Mouse (Mus musculus) kidney, embryonic 16.5 days (tissue): Measurements from ENCODE around the gene Tpx2. TPM values are rescaled to one million over a fixed set of nuclear protein-coding genes. Genes with fewer than 3 reads are reported as not detected.

Experiments used
- ATAC-seq: fragments of 200-750 bp; cut with Nextera tagmentation; 2 replicates; pipeline ENCODE4 v1.8.0; 2017; ENCODE audit warnings: moderate TSS enrichment; ENCODE audit not compliant: low FRiP score, low TSS enrichment
- H3K27ac ChIP-seq: fragments of 300-500 bp; sonication (generic); 2 replicates; pipeline ENCODE4 v1.5.1; 2014; ENCODE audit warnings: low read length
- H3K27me3 ChIP-seq: fragments of 300-500 bp; sonication (generic); 2 replicates; pipeline ENCODE4 v1.6.1; 2014; ENCODE audit warnings: low read length, control low read depth, mixed read lengths; ENCODE audit not compliant: insufficient read depth
- H3K36me3 ChIP-seq: fragments of 300-500 bp; sonication (generic); 2 replicates; pipeline ENCODE4 v1.6.1; 2014; ENCODE audit warnings: low read length, control low read depth, mixed read lengths; ENCODE audit not compliant: insufficient read depth
- H3K4me1 ChIP-seq: fragments of 300-500 bp; sonication (generic); 2 replicates; pipeline ENCODE4 v1.6.1; 2014; ENCODE audit warnings: low read length, control low read depth, mixed read lengths; ENCODE audit not compliant: insufficient read depth
- H3K4me2 ChIP-seq: fragments of 300-500 bp; sonication (generic); replicated peaks from 2 replicates; pipeline ENCODE4 v1.6.1; 2014; ENCODE audit warnings: low read depth, low read length
- H3K4me3 ChIP-seq: fragments of 300-500 bp; sonication (generic); 2 replicates; pipeline ENCODE4 v1.5.1; 2014; ENCODE audit warnings: mild to moderate bottlenecking, low read length
- H3K9ac ChIP-seq: fragments of 300-500 bp; sonication (generic); replicated peaks from 2 replicates; pipeline ENCODE4 v1.6.1; 2014; ENCODE audit warnings: low read length
- H3K9me3 ChIP-seq: fragments of 300-500 bp; sonication (generic); 2 replicates; pipeline ENCODE4 v1.6.1; 2016; ENCODE audit warnings: low read length, control low read depth
- WGBS: fragments of 180-500 bp; shearing (Covaris S2); extraction: QIAGEN DNeasy Blood & Tissue Kit; methylation state at CpG from one replicate; pipeline ENCODE4 v1.1.7; 2014; 5-methylcytosine and 5-hydroxymethylcytosine counted together
- polyA plus RNA-seq: library from polyadenylated mRNA; unstranded; fragments of >200 nt; fragmentation: Nextera tagmentation; extraction: Ambion mirVana; gene quantifications from 2 replicates; pipeline ENCODE4 v1.2.1, GENCODE M21; 2015

The Tpx2 gene
- 83.9 and 97.6 TPM in 2 replicates for polyA plus RNA-seq

- 0% methylated on average over 34 of the region's 34 CpGs for WGBS
- peak; percentile 97 for ATAC-seq
- Histone ChIP-seq H3K27ac (peak within 1 kb of the TSS; percentile 88), H3K36me3 (peaks cover 6% of the 10 kb centered on the region; the same call in 1 of the 2 replicates), H3K4me1 (peaks cover 18% of the 10 kb centered on the region), H3K9ac (peak within 1 kb of the TSS; percentile 90), H3K4me3 (peak within 1 kb of the TSS; percentile 97), H3K4me2 (peak within 1 kb of the TSS; percentile 58), H3K27me3 (no peaks in the 10 kb centered on the region), H3K9me3 (no peaks in the 10 kb centered on the region)
These were observed at the start of gene Tpx2 for GRCm38 (mm10) chr2:152847815-152848302. Tpx2 (plus strand) TSS chr2:152847964.

- WGBS, result 42% methylated on average over 7 of the region's 7 CpGs
- H3K4me3 ChIP-seq, result no peak overlapping the region
- ATAC-seq, result no peak
These were observed 47.6 kb upstream of the Tpx2 start for GRCm38 (mm10) chr2:152799954-152800761.

GRCm38 (mm10) chr2:152800762-152801113 is 47.0 kb upstream of the Tpx2 start:
- Histone ChIP-seq H3K4me1 (peaks cover 27% of the 10 kb centered on the region), H3K27ac (no peak overlapping the region), H3K4me2 (no peak overlapping the region), H3K36me3 (no peaks in the 10 kb centered on the region), H3K9ac (no peak overlapping the region), H3K27me3 (no peaks in the 10 kb centered on the region), H3K4me3 (no peak overlapping the region), H3K9me3 (no peaks in the 10 kb centered on the region)
- ATAC-seq, result no peak

More at GRCm38 (mm10) chr2:152799954-152800761, 47.6 kb upstream of the Tpx2 start:
- H3K9me3 ChIP-seq, result no peaks in the 10 kb centered on the region
- H3K9ac ChIP-seq, result no peak overlapping the region
- peaks cover 23% of the 10 kb centered on the region for H3K4me1 ChIP-seq
- H3K27ac ChIP-seq, result no peak overlapping the region
- no peak overlapping the region for H3K4me2 ChIP-seq
- H3K36me3 ChIP-seq, result no peaks in the 10 kb centered on the region
- no peaks in the 10 kb centered on the region for H3K27me3 ChIP-seq

- no peak overlapping the region for H3K27ac ChIP-seq
- peaks cover 34% of the 10 kb centered on the region for H3K4me1 ChIP-seq
- no peaks in the 10 kb centered on the region for H3K9me3 ChIP-seq
- no peak overlapping the region for H3K4me2 ChIP-seq
- no peaks in the 10 kb centered on the region for H3K36me3 ChIP-seq
- H3K4me3 ChIP-seq, result no peak overlapping the region
- H3K9ac ChIP-seq, result no peak overlapping the region
- no peaks in the 10 kb centered on the region for H3K27me3 ChIP-seq
- WGBS, result 85% methylated on average over 10 of the region's 10 CpGs
- no peak for ATAC-seq
These were observed 45.5 kb upstream of the Tpx2 start for GRCm38 (mm10) chr2:152802303-152802702.

- 86% methylated on average over 5 of the region's 5 CpGs for WGBS
- Histone ChIP-seq H3K4me2 (no peak overlapping the region), H3K27me3 (no peaks in the 10 kb centered on the region), H3K4me3 (no peak overlapping the region), H3K9me3 (no peaks in the 10 kb centered on the region), H3K36me3 (no peaks in the 10 kb centered on the region), H3K9ac (no peak overlapping the region), H3K4me1 (peaks cover 34% of the 10 kb centered on the region), H3K27ac (peak overlapping the region; percentile 20; the same call in 1 of the 2 replicates)
- ATAC-seq, result no peak
These were observed 44.7 kb upstream of the Tpx2 start for GRCm38 (mm10) chr2:152803081-152803480.

GRCm38 (mm10) chr2:152804408-152805110 is 43.2 kb upstream of the Tpx2 start:
- Histone ChIP-seq H3K4me3 (no peak overlapping the region), H3K9ac (0 out of 2 replicates have a peak overlapping the region, but pooled peaks have one; percentile 22), H3K4me1 (peaks cover 34% of the 10 kb centered on the region), H3K27ac (peak overlapping the region; percentile 84), H3K4me2 (peak overlapping the region; percentile 20; the same call in 1 of the 2 replicates), H3K9me3 (no peaks in the 10 kb centered on the region), H3K27me3 (no peaks in the 10 kb centered on the region), H3K36me3 (no peaks in the 10 kb centered on the region)
- peak; percentile 85 for ATAC-seq
- 7% methylated on average over 6 of the region's 6 CpGs for WGBS

- Histone ChIP-seq H3K36me3 (no peaks in the 10 kb centered on the region), H3K27me3 (no peaks in the 10 kb centered on the region), H3K9ac (0 out of 2 replicates have a peak overlapping the region, but pooled peaks have one; percentile 5), H3K4me2 (no peak overlapping the region), H3K4me3 (no peak overlapping the region), H3K9me3 (no peaks in the 10 kb centered on the region), H3K27ac (peak overlapping the region; percentile 84), H3K4me1 (peaks cover 35% of the 10 kb centered on the region)
- ATAC-seq, result no peak; the same call in 1 of the 2 replicates
- 40% methylated on average over 5 of the region's 5 CpGs for WGBS
These were observed 42.7 kb upstream of the Tpx2 start for GRCm38 (mm10) chr2:152805111-152805490.

GRCm38 (mm10) chr2:152806037-152806436 is 41.7 kb upstream of the Tpx2 start:
- Histone ChIP-seq H3K27ac (peak overlapping the region; percentile 84; the same call in 1 of the 2 replicates), H3K4me3 (no peak overlapping the region), H3K36me3 (no peaks in the 10 kb centered on the region), H3K9ac (no peak overlapping the region), H3K4me2 (no peak overlapping the region), H3K4me1 (peaks cover 42% of the 10 kb centered on the region), H3K9me3 (no peaks in the 10 kb centered on the region), H3K27me3 (no peaks in the 10 kb centered on the region)
- WGBS, result 73% methylated on average over 2 of the region's 2 CpGs
- ATAC-seq, result no peak

- H3K4me3 ChIP-seq, result no peak overlapping the region
- ATAC-seq, result no peak
- H3K9me3 ChIP-seq, result no peaks in the 10 kb centered on the region
- peaks cover 53% of the 10 kb centered on the region for H3K4me1 ChIP-seq
- H3K27ac ChIP-seq, result no peak overlapping the region
- H3K4me2 ChIP-seq, result no peak overlapping the region
- no peaks in the 10 kb centered on the region for H3K36me3 ChIP-seq
- H3K9ac ChIP-seq, result no peak overlapping the region
- H3K27me3 ChIP-seq, result no peaks in the 10 kb centered on the region
- 91% methylated on average over 3 of the region's 3 CpGs for WGBS
These were observed 39.6 kb upstream of the Tpx2 start for GRCm38 (mm10) chr2:152808178-152808577.
